Mouse (Mus musculus): Measurements from ENCODE around the gene Trmt61a. TPM values are rescaled to one million over a fixed set of nuclear protein-coding genes. Genes with fewer than 3 reads are reported as not detected.

The Trmt61a gene
- polyA plus RNA-seq, 1 experiment from 2014 or later: 5.7 TPM

GRCm38 (mm10) chr12:111731822-111732807, 54.2 kb downstream of the Trmt61a start:
- Histone ChIP-seq H3K4me2 (ENCODE audit: low read depth, low read length) (no peak overlapping the region), H3K4me1 (ENCODE audit: insufficient read depth) (no peaks in the 10 kb centered on the region), H3K36me3 (replicated peaks; ENCODE audit: insufficient read depth, low read length) (peaks cover 8% of the 10 kb centered on the region), H3K27ac (ENCODE audit: low read depth) (no peak overlapping the region), H3K27me3 (ENCODE audit: insufficient read depth, low read length) (no peaks in the 10 kb centered on the region), H3K9ac (replicated peaks) (no peak overlapping the region), H3K9me3 (ENCODE audit: low read length) (no peaks in the 10 kb centered on the region), H3K4me3 (ENCODE audit: low read depth, low read length) (no peak overlapping the region)
- TF ChIP-seq CTCF (IDR thresholded peaks at IDR 0.05; ENCODE audit: low read depth) (peak; percentile 98), EP300 (IDR thresholded peaks at IDR 0.05; ENCODE audit: low read depth) (no peak)
- ATAC-seq (peak; percentile 90), DNase-seq (peak; percentile 91)
- whole genome bisulfite sequencing (ENCODE audit: insufficient replicate concordance): 32% methylated on average over 30 of the region's 30 CpGs

DNA sequence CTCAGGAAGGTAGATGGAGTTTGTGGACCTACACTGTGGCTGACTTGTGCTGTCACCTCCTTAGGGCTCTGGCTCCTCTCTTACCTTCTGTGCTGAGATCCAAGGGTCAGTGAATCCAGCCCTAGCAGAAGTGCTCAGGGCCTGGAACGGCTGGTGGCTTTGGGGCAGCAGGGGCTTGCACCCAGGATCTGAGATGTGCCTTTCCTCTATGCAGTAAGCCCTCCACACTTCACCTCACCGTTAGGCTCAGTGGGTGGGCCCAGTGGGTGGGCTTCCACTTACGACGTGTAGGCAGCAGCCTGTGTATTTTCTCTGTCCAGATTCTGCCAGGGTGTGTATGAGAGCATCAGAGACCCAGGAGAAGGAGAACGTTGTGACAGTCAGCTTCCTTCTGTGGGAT, 55.0 kb downstream of the Trmt61a start:
- 67% methylated on average over 5 of the region's 5 CpGs for WGBS (ENCODE audit: insufficient replicate concordance)
- no peak overlapping the region for H3K27ac ChIP-seq (ENCODE audit: low read depth)
- peak; percentile 5; the same call in 1 of the 2 replicates for ATAC-seq
- TF ChIP-seq CTCF (IDR thresholded peaks at IDR 0.05; ENCODE audit: low read depth): no peak
- TF ChIP-seq EP300 (IDR thresholded peaks at IDR 0.05; ENCODE audit: low read depth): no peak
- H3K4me2 ChIP-seq (ENCODE audit: low read depth, low read length): no peak overlapping the region
- H3K9me3 ChIP-seq (ENCODE audit: low read length): no peaks in the 10 kb centered on the region
- H3K27me3 ChIP-seq (ENCODE audit: insufficient read depth, low read length): no peaks in the 10 kb centered on the region
- no peak for DNase-seq
- peaks cover 8% of the 10 kb centered on the region for H3K36me3 ChIP-seq (replicated peaks; ENCODE audit: insufficient read depth, low read length)
- H3K4me1 ChIP-seq (ENCODE audit: insufficient read depth): no peaks in the 10 kb centered on the region
- H3K9ac ChIP-seq (replicated peaks): no peak overlapping the region
- H3K4me3 ChIP-seq (ENCODE audit: low read depth, low read length): no peak overlapping the region

Other genes starting within 250 kb of the Trmt61a start
- 72.0 and 79.5 TPM in 2 replicates for gene Tnfaip2, start 235.6 kb upstream of the Trmt61a start, polyA plus RNA-seq (2015; fragmentation: Nextera tagmentation; extraction: Ambion mirVana)
- 0.49 and 0.54 TPM in 2 replicates for gene Gm266, start 192.3 kb upstream of the Trmt61a start, polyA plus RNA-seq (2015; fragmentation: Nextera tagmentation; extraction: Ambion mirVana)
- gene Eif5, start 140.1 kb upstream of the Trmt61a start, polyA plus RNA-seq (2015; fragmentation: Nextera tagmentation; extraction: Ambion mirVana): 520 and 559 TPM in 2 replicates
- 9.5 and 11.0 TPM in 2 replicates for gene Mark3, start 103.6 kb upstream of the Trmt61a start, polyA plus RNA-seq (2015; fragmentation: Nextera tagmentation; extraction: Ambion mirVana)
- gene Ckb, start 5.8 kb upstream of the Trmt61a start, polyA plus RNA-seq (2015; fragmentation: Nextera tagmentation; extraction: Ambion mirVana): 28.1 and 32.7 TPM in 2 replicates
- gene Bag5, start 35.2 kb downstream of the Trmt61a start, polyA plus RNA-seq (2015; fragmentation: Nextera tagmentation; extraction: Ambion mirVana): 16.7 TPM in 2 replicates
- 21.5 and 22.1 TPM in 2 replicates for gene Apopt1, start 35.2 kb downstream of the Trmt61a start, polyA plus RNA-seq (2015; fragmentation: Nextera tagmentation; extraction: Ambion mirVana)
- 9.6 and 10.7 TPM in 2 replicates for gene Klc1, start 80.7 kb downstream of the Trmt61a start, polyA plus RNA-seq (2015; fragmentation: Nextera tagmentation; extraction: Ambion mirVana)
- gene Xrcc3, start 135.8 kb downstream of the Trmt61a start, polyA plus RNA-seq (2015; fragmentation: Nextera tagmentation; extraction: Ambion mirVana): 2.0 and 2.1 TPM in 2 replicates
- 53.3 and 60.0 TPM in 2 replicates for gene Zfyve21, start 136.1 kb downstream of the Trmt61a start, polyA plus RNA-seq (2015; fragmentation: Nextera tagmentation; extraction: Ambion mirVana)
- 4.3 and 4.5 TPM in 2 replicates for gene Ppp1r13b, start 230.0 kb downstream of the Trmt61a start, polyA plus RNA-seq (2015; fragmentation: Nextera tagmentation; extraction: Ambion mirVana)

Data from liver, postnatal 0 days (tissue).